Mouse (Mus musculus): Measurements from ENCODE around the gene Arid5b.

- TF ChIP-seq POLR2A (IDR thresholded peaks at IDR 0.05; ENCODE audit: low read depth, low read length) (no peak), CTCF (IDR thresholded peaks at IDR 0.05; ENCODE audit: extremely low read depth, insufficient read depth, insufficient read length, insufficient replicate concordance) (no peak)
Measured at GRCm38 (mm10) chr10:68231385-68232182, 47.0 kb downstream of the Arid5b start.
